8 mouse cellular contexts compared by ENCODE assay signal in the genomic region with DNA sequence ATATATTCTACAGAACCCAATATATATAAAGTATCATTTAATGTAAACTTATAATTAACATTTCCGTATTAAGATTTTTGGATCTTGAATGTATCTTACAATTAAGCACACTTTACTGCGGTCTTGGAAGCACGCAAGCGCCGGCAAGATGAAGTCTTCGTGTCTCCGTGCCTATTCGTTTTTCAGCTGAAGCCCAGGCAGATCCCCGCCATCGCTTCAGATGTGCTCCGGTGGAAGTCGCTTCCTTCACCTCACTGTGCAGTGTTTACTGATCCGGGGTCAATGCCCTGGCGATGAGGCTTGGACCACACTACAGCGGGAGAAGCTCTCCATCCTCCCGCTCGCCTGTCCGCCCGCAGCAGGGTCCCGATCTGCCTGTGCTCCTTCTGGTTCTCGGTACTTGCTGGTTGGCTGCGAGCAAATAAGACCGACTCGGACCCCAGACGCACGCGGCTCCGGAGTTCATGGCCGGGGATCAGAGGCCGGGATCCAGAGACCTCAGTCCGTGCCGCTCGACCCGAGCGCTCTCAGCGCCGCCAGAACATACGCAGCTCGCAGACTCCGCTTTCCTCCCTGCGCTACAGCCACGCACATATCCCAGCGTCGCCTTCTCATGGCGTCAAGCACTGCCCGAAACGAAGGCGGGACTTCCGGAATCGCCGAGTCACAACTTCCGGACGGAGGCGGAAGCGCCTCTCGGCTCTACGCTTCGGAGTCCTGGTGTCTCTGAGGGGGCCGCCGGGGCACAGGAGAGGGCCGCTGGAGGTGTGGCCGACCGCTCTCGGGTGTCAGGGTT. TPM values are rescaled to one million over a fixed set of nuclear protein-coding genes. Genes with fewer than 3 reads are reported as not detected.
A peak's percentile ranks its signal among the peaks of the same experiment; 100 is the strongest.
DNase-seq lines count a peak whose midpoint lies in the region; ATAC-seq lines count a peak whose summit lies in the region.

TSS of gene Tbc1d22a (plus strand) at position 707 of the 796 bp plus-strand sequence.

- peak within 1 kb of the TSS; percentile 91 for H3K27ac ChIP-seq in heart, embryonic 13.5 days (replicated peaks)
- H3K27ac ChIP-seq in liver, embryonic 12.5 days: peak within 1 kb of the TSS; percentile 83
- peak within 1 kb of the TSS; percentile 92 for H3K27ac ChIP-seq in stomach, embryonic 15.5 days

- ATAC-seq in erythroid progenitor cell, adult 5-6 weeks (replicated peaks; ENCODE audit: low FRiP score, poor library complexity, severe bottlenecking): peak; percentile 94
- peak; percentile 74 for ATAC-seq in heart, embryonic 13.5 days (ENCODE audit: extremely low read depth, insufficient number of reproducible peaks, low FRiP score, low TSS enrichment)
- peak; percentile 92 for ATAC-seq in liver, embryonic 12.5 days
- peak; percentile 88 for ATAC-seq in stomach, embryonic 15.5 days (ENCODE audit: insufficient read depth, low FRiP score, low read depth)

- H3K4me1 ChIP-seq in heart, embryonic 13.5 days: peaks cover 34% of the 10 kb centered on the region
- H3K4me1 ChIP-seq in liver, embryonic 12.5 days: peaks cover 38% of the 10 kb centered on the region
- peaks cover 14% of the 10 kb centered on the region for H3K4me1 ChIP-seq in stomach, embryonic 15.5 days

- H3K4me3 ChIP-seq in heart, embryonic 13.5 days: peak within 1 kb of the TSS; percentile 96
- peak within 1 kb of the TSS; percentile 95 for H3K4me3 ChIP-seq in liver, embryonic 12.5 days
- H3K4me3 ChIP-seq in stomach, embryonic 15.5 days (replicated peaks): peak within 1 kb of the TSS; percentile 94

- no peaks in the 10 kb centered on the region for H3K36me3 ChIP-seq in heart, embryonic 13.5 days
- H3K36me3 ChIP-seq in liver, embryonic 12.5 days: peaks cover 15% of the 10 kb centered on the region; the same call in 1 of the 2 replicates
- no peaks in the 10 kb centered on the region for H3K36me3 ChIP-seq in stomach, embryonic 15.5 days

- H3K9ac ChIP-seq in heart, embryonic 13.5 days: peak within 1 kb of the TSS; percentile 95
- H3K9ac ChIP-seq in liver, embryonic 12.5 days: peak within 1 kb of the TSS; percentile 88
- H3K9ac ChIP-seq in stomach, embryonic 15.5 days: peak within 1 kb of the TSS; percentile 90

- peak within 1 kb of the TSS; percentile 98 for H3K4me2 ChIP-seq in heart, embryonic 13.5 days
- peak within 1 kb of the TSS; percentile 97 for H3K4me2 ChIP-seq in liver, embryonic 12.5 days
- peak within 1 kb of the TSS; percentile 99 for H3K4me2 ChIP-seq in stomach, embryonic 15.5 days

- H3K9me3 ChIP-seq in heart, embryonic 13.5 days: no peaks in the 10 kb centered on the region
- no peaks in the 10 kb centered on the region for H3K9me3 ChIP-seq in liver, embryonic 12.5 days (replicated peaks)
- no peaks in the 10 kb centered on the region for H3K9me3 ChIP-seq in stomach, embryonic 15.5 days

- WGBS in heart, embryonic 13.5 days: under 1% methylated on average over 64 of the region's 64 CpGs
- WGBS in liver, embryonic 12.5 days (ENCODE audit: insufficient replicate concordance): under 1% methylated on average over 64 of the region's 64 CpGs
- WGBS in stomach, embryonic 15.5 days: under 1% methylated on average over 64 of the region's 64 CpGs

- no peaks in the 10 kb centered on the region for H3K27me3 ChIP-seq in heart, embryonic 13.5 days (replicated peaks)
- H3K27me3 ChIP-seq in liver, embryonic 12.5 days (replicated peaks): no peaks in the 10 kb centered on the region
- H3K27me3 ChIP-seq in stomach, embryonic 15.5 days (replicated peaks): no peaks in the 10 kb centered on the region

- peak; percentile 95 for DNase-seq in CD4-positive helper T cell, adult 2 months (ENCODE audit: low read depth, low spot score)
- peak; percentile 84 for DNase-seq in brain, embryonic 18.5 days (ENCODE audit: low read depth, low spot score)
- peak; percentile 96 for DNase-seq in kidney, postnatal 10 days
- DNase-seq in natural killer cell, adult 2 months (ENCODE audit: low spot score in 2 of 2): peak; percentile 87 to 89

RNA-seq across cellular contexts. Expression of gene Tbc1d22a, which starts in this region (rescaled TPM):
- total RNA-seq in erythroid progenitor cell, adult 5-6 weeks (2015; ENCODE audit: low replicate concordance): 7.6 and 9.2 TPM in 2 replicates
- total RNA-seq in erythroid progenitor cell, adult 5-6 weeks (2017; ENCODE audit: low replicate concordance): 8.2 and 12.9 TPM in 2 replicates
- polyA plus RNA-seq in heart, embryonic 13.5 days (2015; fragmentation: Nextera tagmentation; extraction: Ambion mirVana): 8.8 and 9.1 TPM in 2 replicates
- 8.8 and 9.2 TPM in 2 replicates for polyA plus RNA-seq in liver, embryonic 12.5 days (2016; fragmentation: Nextera tagmentation; extraction: Ambion mirVana)
- 10.4 TPM in 2 replicates for polyA plus RNA-seq in stomach, embryonic 15.5 days (2015; fragmentation: Nextera tagmentation; extraction: Ambion mirVana)

Comparison
In these comparisons a context has a peak if more than half of its experiments do, and no peak if none do; other contexts are left out.
1. Peak in every context shown above with its lines: DNase-seq, ATAC-seq, H3K4me3 ChIP-seq and H3K27ac ChIP-seq.